Mouse (Mus musculus): ENCODE measurements around the gene Tmtc1. TPM values are rescaled to one million over a fixed set of nuclear protein-coding genes. Genes with fewer than 3 reads are reported as not detected.

Gene Tmtc1
- polyA plus RNA-seq, 1 experiment from 2014 or later, result 2.2 TPM

GRCm38 (mm10) chr6:148302261-148302660 lies 141.9 kb downstream of the Tmtc1 start:
- 78% methylated on average over 2 of the region's 2 CpGs for WGBS
- no peak for ATAC-seq
- Histone ChIP-seq H3K9me3 (ENCODE audit: low read length) (no peaks in the 10 kb centered on the region), H3K4me3 (ENCODE audit: low read depth, low read length) (no peak overlapping the region), H3K4me1 (ENCODE audit: insufficient read depth, low read depth, low read length) (no peaks in the 10 kb centered on the region), H3K27me3 (replicated peaks; ENCODE audit: insufficient read depth, low read length) (no peaks in the 10 kb centered on the region), H3K27ac (ENCODE audit: low read length) (no peak overlapping the region), H3K9ac (replicated peaks; ENCODE audit: low read depth) (no peak overlapping the region), H3K4me2 (replicated peaks; ENCODE audit: low read depth, low read length) (no peak overlapping the region), H3K36me3 (ENCODE audit: insufficient read depth, low read length) (no peaks in the 10 kb centered on the region)
- TF ChIP-seq EP300 (IDR thresholded peaks at IDR 0.05) (no peak), CTCF (IDR thresholded peaks at IDR 0.05) (no peak)
- DNase-seq (ENCODE audit: low spot score), result no peak

DNA sequence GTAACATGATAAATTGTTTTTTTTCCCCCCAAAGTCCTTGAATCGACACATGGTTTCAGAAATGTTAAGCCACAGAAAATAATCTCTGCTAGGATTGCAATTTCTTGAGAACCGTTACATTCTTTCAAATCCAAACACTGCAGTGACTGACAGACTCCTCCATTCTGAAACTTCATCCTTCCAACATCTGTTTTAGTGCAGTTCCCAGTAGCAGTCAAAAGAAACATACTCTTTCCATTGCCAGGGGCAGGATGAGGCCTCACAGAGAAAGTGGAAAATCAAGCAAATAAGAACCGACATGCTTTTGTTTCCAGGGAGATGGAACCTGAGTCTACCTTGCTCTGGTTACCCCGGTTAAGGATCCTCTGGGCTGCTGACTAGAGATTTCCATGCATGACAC lies 147.1 kb downstream of the Tmtc1 start:
- no peak for DNase-seq (ENCODE audit: low spot score)
- H3K27me3 ChIP-seq (replicated peaks; ENCODE audit: insufficient read depth, low read length), result no peaks in the 10 kb centered on the region
- no peak for TF ChIP-seq CTCF (IDR thresholded peaks at IDR 0.05)
- TF ChIP-seq EP300 (IDR thresholded peaks at IDR 0.05), result no peak
- no peak overlapping the region for H3K9ac ChIP-seq (replicated peaks; ENCODE audit: low read depth)
- H3K4me2 ChIP-seq (replicated peaks; ENCODE audit: low read depth, low read length), result no peak overlapping the region
- no peaks in the 10 kb centered on the region for H3K4me1 ChIP-seq (ENCODE audit: insufficient read depth, low read depth, low read length)
- 49% methylated on average over 4 of the region's 4 CpGs for WGBS
- H3K4me3 ChIP-seq (ENCODE audit: low read depth, low read length), result no peak overlapping the region
- ATAC-seq, result no peak
- no peaks in the 10 kb centered on the region for H3K9me3 ChIP-seq (ENCODE audit: low read length)
- H3K36me3 ChIP-seq (ENCODE audit: insufficient read depth, low read length), result no peaks in the 10 kb centered on the region
- H3K27ac ChIP-seq (ENCODE audit: low read length), result no peak overlapping the region

DNA sequence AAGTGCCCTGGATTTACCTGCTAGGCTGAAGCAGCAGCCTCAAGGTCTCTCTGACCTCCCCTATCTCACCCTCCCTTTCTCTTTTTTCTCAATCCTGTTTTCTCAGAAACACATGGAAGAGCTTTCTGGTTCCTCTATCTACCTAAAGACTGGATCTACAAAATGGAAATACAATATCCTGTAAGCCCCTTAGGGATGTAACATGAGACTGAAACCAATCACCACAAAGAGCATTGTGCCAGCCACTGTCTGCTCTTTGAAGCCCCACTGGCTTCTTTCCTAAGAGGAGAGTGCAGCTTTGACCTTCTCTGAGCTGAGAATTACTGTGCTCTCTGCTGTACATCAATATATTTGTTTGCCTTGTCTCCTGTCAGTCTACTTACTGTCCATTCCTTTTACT lies 147.8 kb downstream of the Tmtc1 start:
- H3K4me3 ChIP-seq (ENCODE audit: low read depth, low read length), result no peak overlapping the region
- H3K27me3 ChIP-seq (replicated peaks; ENCODE audit: insufficient read depth, low read length), result no peaks in the 10 kb centered on the region
- H3K9ac ChIP-seq (replicated peaks; ENCODE audit: low read depth), result no peak overlapping the region
- TF ChIP-seq EP300 (IDR thresholded peaks at IDR 0.05) (no peak), CTCF (IDR thresholded peaks at IDR 0.05) (no peak)
- no peak overlapping the region for H3K4me2 ChIP-seq (replicated peaks; ENCODE audit: low read depth, low read length)
- H3K9me3 ChIP-seq (ENCODE audit: low read length), result no peaks in the 10 kb centered on the region
- no peaks in the 10 kb centered on the region for H3K4me1 ChIP-seq (ENCODE audit: insufficient read depth, low read depth, low read length)
- DNase-seq (ENCODE audit: low spot score) (no peak), ATAC-seq (no peak)
- no peaks in the 10 kb centered on the region for H3K36me3 ChIP-seq (ENCODE audit: insufficient read depth, low read length)
- no peak overlapping the region for H3K27ac ChIP-seq (ENCODE audit: low read length)

GRCm38 (mm10) chr6:148294506-148294905 lies 149.7 kb downstream of the Tmtc1 start:
- WGBS, result 53% methylated on average over 4 of the region's 4 CpGs
- Histone ChIP-seq H3K9ac (replicated peaks; ENCODE audit: low read depth) (no peak overlapping the region), H3K4me2 (replicated peaks; ENCODE audit: low read depth, low read length) (no peak overlapping the region), H3K4me3 (ENCODE audit: low read depth, low read length) (no peak overlapping the region), H3K36me3 (ENCODE audit: insufficient read depth, low read length) (no peaks in the 10 kb centered on the region), H3K27ac (ENCODE audit: low read length) (no peak overlapping the region), H3K9me3 (ENCODE audit: low read length) (no peaks in the 10 kb centered on the region), H3K4me1 (ENCODE audit: insufficient read depth, low read depth, low read length) (no peaks in the 10 kb centered on the region), H3K27me3 (replicated peaks; ENCODE audit: insufficient read depth, low read length) (no peaks in the 10 kb centered on the region)
- no peak for ATAC-seq
- DNase-seq (ENCODE audit: low spot score), result no peak
- TF ChIP-seq CTCF (IDR thresholded peaks at IDR 0.05) (no peak), EP300 (IDR thresholded peaks at IDR 0.05) (no peak)

GRCm38 (mm10) chr6:148290865-148291264 lies 153.3 kb downstream of the Tmtc1 start:
- Histone ChIP-seq H3K9ac (replicated peaks; ENCODE audit: low read depth) (no peak overlapping the region), H3K27me3 (replicated peaks; ENCODE audit: insufficient read depth, low read length) (no peaks in the 10 kb centered on the region), H3K4me3 (ENCODE audit: low read depth, low read length) (no peak overlapping the region), H3K27ac (ENCODE audit: low read length) (no peak overlapping the region), H3K4me1 (ENCODE audit: insufficient read depth, low read depth, low read length) (no peaks in the 10 kb centered on the region), H3K36me3 (ENCODE audit: insufficient read depth, low read length) (no peaks in the 10 kb centered on the region), H3K9me3 (ENCODE audit: low read length) (no peaks in the 10 kb centered on the region), H3K4me2 (replicated peaks; ENCODE audit: low read depth, low read length) (no peak overlapping the region)
- no peak for DNase-seq (ENCODE audit: low spot score)
- TF ChIP-seq CTCF (IDR thresholded peaks at IDR 0.05), result no peak
- TF ChIP-seq EP300 (IDR thresholded peaks at IDR 0.05), result no peak
- no peak for ATAC-seq

- peak; percentile 86 for TF ChIP-seq EP300 (IDR thresholded peaks at IDR 0.05)
- no peak for TF ChIP-seq CTCF (IDR thresholded peaks at IDR 0.05)
- Histone ChIP-seq H3K4me1 (ENCODE audit: insufficient read depth, low read depth, low read length) (no peaks in the 10 kb centered on the region), H3K9ac (replicated peaks; ENCODE audit: low read depth) (no peak overlapping the region), H3K36me3 (ENCODE audit: insufficient read depth, low read length) (no peaks in the 10 kb centered on the region), H3K27me3 (replicated peaks; ENCODE audit: insufficient read depth, low read length) (no peaks in the 10 kb centered on the region), H3K27ac (ENCODE audit: low read length) (no peak overlapping the region), H3K4me3 (ENCODE audit: low read depth, low read length) (no peak overlapping the region), H3K9me3 (ENCODE audit: low read length) (no peaks in the 10 kb centered on the region), H3K4me2 (replicated peaks; ENCODE audit: low read depth, low read length) (no peak overlapping the region)
- WGBS, result 31% methylated on average over 4 of the region's 4 CpGs
- peak; percentile 85 for ATAC-seq
- peak; percentile 66 for DNase-seq (ENCODE audit: low spot score)
Observed at GRCm38 (mm10) chr6:148283224-148283881, 160.8 kb downstream of the Tmtc1 start.

DNA sequence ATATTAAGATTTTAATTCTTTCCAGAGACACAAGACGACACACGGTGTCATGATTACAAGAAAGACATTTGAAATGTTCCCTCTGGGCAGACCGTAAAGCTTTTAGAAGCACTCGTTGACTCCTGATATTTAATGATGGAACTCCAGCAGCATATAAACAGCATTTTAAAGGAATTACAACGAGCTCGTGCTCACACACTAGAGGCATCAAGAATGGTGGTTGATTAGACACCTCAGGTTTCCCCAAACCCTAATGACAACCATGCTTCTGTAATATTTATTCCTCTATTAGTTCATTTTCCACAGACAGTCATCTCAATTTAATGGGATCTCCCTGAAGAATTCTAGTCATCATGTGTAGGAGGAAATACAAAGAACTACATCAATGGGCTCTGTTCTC lies 164.9 kb downstream of the Tmtc1 start:
- 78% methylated on average over 6 of the region's 6 CpGs for WGBS
- no peak overlapping the region for H3K27ac ChIP-seq (ENCODE audit: low read length)
- DNase-seq (ENCODE audit: low spot score) (no peak), ATAC-seq (no peak)
- no peaks in the 10 kb centered on the region for H3K36me3 ChIP-seq (ENCODE audit: insufficient read depth, low read length)
- H3K4me2 ChIP-seq (replicated peaks; ENCODE audit: low read depth, low read length), result no peak overlapping the region
- no peak overlapping the region for H3K9ac ChIP-seq (replicated peaks; ENCODE audit: low read depth)
- no peaks in the 10 kb centered on the region for H3K4me1 ChIP-seq (ENCODE audit: insufficient read depth, low read depth, low read length)
- no peak overlapping the region for H3K4me3 ChIP-seq (ENCODE audit: low read depth, low read length)
- TF ChIP-seq EP300 (IDR thresholded peaks at IDR 0.05) (no peak), CTCF (IDR thresholded peaks at IDR 0.05) (no peak)
- H3K27me3 ChIP-seq (replicated peaks; ENCODE audit: insufficient read depth, low read length), result no peaks in the 10 kb centered on the region
- H3K9me3 ChIP-seq (ENCODE audit: low read length), result no peaks in the 10 kb centered on the region

Data from lung, postnatal 0 days (tissue).